Mouse (Mus musculus) neutrophil, adult 5-6 weeks (primary cell): ENCODE measurements around the gene Gm11983. TPM values are rescaled to one million over a fixed set of nuclear protein-coding genes. Genes with fewer than 3 reads are reported as not detected.
"Not testable (repeated sequence)": the region's sequence is repeated elsewhere in the genome, so short reads cannot be mapped to it uniquely, and the experiment has no call there.

Experiments used
- ATAC-seq: fragments of 151-379, 151-347 bp; 2 replicates; pipeline ENCODE4 v1.8.0; 2017; ENCODE audit warnings: mild to moderate bottlenecking, moderate TSS enrichment; ENCODE audit not compliant: insufficient number of reproducible peaks, poor library complexity, low FRiP score, severe bottlenecking; ENCODE audit errors: extremely low read depth
- total RNA-seq: library from RNA; stranded (forward); fragments of 200-1000 nt; gene quantifications from 2 replicates; pipeline ENCODE4 v1.2.3, GENCODE M21; 2017

The Gm11983 gene
- total RNA-seq, result not detected in 2 replicates

DNA sequence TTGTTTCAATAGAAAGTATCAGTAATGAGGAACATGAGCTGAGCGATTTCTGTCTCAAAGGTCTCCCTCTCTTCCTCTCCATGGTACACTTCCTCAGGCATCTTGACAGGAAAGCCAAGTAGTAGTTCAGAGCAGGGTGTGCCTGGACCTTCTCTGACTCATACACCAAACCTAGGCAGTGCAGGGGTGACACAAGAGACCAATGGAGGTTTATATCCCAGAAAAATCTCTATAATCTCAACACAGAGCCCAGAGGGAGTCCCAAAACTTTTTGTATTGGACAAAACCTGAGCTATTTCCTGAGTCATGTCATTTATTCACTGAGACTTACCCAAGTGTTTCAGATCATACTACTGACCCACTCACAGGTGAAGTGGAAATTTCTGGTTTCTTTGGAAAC, at the start of gene Gm11983:
Gene Gm11983 (minus strand): TSS at position 101 of the 400 bp plus-strand sequence.
- no peak for ATAC-seq

DNA sequence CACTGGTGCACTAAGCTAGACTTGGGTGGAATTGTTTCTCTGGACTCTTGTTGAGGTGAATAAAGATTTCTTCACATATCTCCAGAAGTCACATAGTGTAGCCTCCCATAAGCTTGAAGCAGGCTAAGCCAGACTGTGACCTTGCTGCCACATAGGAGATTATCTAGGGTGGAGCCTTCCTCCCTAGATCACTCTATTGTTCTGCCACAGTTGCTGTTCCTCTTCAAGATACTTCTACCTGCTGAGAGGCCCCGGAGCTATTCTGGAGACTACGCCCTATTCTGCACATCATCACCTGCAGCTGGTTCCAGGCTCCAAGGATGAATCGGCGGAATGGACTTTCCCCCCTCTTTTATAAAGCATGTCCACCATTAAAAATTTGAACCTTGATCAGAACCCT, 45.6 kb upstream of the Gm11983 start:
- ATAC-seq, result not testable (repeated sequence)

DNA sequence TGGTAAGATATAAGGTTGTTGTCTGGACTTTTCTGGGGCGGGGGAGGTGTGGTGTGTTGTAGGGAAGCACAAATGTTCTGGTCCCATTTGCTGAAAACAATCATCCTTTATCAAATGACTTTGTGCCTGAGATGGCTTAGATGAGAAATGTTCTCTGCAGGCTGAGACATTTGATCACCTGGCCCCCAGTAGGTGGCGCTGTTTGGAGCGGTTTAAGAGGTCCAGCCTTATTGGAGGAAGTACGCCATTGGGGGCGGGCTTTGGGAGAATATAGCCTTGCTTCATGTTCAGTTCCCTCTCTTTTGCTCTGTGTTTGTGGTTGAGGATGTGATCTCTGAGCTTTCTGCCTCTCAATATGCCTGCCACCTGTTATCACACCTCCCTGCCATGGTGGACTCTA, 44.2 kb upstream of the Gm11983 start:
- no peak for ATAC-seq

DNA sequence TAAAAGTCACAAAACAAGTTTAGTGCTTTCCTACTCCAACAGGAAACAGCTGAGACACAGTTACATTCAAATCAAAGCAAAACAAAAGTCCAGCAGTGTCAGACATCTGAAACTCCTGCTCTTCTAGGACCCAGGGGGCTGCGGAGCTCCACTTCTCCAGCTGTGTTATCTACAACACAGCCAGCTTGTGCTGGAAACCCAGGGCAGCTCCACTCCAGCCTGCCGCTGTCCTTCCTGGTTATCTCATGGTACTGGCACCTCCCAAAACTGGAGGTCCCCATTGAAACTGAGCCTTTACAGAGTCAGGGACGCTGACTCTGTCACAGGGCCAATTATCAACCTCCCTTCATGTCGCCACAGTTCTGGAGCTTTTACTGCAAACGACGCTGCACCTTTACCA, 40.3 kb upstream of the Gm11983 start:
- ATAC-seq, result no peak

DNA sequence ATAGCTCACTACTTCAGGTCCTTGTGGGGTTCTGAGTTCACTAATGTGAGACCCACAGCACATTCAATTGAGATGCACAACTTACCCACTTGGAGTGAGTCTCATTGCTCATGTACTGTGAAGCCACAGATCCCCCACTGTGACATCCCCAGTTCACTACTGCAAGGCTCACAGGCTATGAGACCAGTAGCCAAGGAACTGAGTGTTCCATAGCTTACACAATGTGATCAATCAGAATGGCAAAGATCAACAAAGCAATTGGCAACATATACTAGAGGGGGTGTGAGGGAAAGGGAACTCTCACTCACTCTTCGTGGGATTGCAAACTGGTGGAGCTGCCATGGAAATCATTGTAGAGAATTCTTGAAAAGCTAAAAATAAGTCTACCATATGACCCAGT, 33.5 kb upstream of the Gm11983 start:
- ATAC-seq, result no peak

DNA sequence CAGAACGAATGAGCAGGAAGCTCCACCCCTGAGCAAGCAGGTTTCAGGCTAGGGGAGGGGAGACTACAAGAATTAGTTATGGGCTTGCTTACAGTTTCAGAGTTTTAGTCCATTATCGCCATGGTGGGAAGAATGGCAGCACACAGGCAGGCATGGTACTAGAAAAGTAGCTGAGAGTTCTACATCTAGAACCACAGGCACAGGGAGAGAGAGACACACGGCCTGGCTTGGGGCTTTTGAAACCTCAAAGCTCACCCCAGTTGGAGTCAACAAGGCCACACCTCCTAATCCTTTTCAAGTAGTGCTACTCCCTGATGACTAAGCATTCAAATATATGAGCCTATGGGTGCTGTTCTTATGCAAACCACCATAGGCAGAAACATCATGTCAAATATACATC, 28.1 kb upstream of the Gm11983 start:
- no peak for ATAC-seq

DNA sequence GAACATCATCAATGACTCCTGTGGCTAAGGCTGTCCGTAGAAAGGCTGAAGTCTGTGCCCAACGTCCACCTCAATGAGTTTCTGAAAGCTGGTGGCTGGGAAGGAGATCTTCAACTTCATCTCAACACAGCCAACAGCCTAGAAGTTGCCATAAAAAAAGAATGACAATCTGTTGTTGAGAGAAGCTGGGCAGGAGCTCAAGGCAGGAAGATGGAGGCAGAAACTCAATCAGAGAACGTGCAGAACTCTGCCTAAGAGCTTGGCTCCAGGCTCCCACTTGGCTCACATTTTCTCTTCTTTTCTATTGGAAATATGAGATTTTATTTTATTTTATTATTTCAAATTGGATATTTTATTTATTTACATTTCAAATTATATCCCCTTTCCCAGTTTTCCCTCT, 24.7 kb upstream of the Gm11983 start:
- no peak for ATAC-seq

DNA sequence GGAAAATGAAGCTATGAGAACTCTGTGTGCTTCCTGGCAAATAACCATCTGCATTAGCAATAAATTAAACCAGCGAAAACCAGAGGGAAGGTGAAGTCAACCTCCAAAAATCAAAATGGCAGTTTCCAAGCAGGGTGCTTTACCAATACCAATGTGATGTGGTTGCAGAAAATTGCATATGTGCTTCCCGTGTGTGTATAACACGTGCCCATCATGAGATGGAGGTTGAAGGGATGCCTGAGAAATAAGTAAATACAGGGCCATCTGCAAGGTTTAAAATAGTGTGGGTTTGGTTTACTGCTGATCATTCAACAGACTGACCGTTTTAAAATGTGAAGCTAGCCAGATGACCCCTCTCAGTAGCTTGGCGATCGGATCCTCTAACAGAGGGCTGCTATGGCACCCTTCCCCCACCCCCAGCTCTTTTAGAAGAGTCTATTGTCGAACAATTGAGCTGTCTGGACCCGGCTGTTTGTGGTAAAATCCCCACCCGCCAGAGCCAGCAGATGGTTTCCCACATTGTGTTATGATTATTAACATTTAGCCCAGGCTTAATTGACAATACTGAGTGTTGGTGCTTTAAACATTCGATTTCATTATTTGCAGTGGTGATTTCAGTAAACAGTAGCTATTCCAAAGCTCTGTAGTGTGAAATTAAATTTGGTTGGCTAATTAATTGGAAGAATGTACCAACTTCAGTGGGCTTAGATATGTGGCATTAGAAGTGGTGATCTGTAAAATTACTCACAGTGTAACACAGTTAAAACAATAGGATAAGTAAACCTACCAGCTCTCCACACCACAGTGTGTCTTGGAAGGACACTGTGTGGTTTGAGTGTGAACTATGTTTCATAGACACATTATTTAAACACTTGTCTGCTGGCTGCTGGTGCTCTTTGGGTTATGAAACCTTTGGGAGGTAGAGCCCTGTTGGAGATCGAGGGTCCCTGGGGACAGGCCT, 22.7 kb upstream of the Gm11983 start:
- ATAC-seq, result no peak

DNA sequence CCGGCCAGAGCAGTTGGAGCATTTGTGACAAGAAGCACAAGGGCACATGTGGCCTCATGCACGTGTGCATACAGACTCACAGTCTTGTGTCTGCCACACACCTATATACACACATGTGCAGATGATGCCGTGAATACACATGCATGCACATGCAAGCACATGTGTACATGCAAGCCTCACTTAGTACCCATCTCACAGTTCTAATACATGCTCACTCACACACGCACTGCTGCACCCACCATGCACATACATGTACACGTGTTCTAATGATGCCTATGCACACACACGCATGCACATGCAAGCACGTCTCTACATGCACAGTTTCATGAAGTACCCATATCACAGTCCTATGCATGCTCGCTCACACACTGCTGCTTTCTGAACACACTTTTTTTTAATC, 21.6 kb upstream of the Gm11983 start:
- ATAC-seq, result no peak

DNA sequence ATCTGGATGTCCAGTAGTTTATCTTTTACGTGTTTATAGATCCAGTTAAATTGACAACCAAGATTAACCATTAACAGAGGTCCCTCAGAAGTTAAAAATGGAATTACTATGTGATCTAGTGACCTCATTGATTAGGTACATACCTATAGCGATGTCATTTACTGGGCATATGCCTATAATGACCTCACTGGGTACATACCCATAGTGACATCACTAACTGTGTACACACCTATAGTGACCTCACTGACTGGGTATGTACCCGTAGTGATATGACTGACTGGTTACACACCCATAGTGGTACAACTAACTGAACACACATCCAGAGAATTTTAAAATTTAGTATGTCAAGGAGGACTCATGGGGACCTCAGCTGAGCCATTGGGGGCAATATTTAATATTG, 18.5 kb upstream of the Gm11983 start:
- ATAC-seq, result no peak

DNA sequence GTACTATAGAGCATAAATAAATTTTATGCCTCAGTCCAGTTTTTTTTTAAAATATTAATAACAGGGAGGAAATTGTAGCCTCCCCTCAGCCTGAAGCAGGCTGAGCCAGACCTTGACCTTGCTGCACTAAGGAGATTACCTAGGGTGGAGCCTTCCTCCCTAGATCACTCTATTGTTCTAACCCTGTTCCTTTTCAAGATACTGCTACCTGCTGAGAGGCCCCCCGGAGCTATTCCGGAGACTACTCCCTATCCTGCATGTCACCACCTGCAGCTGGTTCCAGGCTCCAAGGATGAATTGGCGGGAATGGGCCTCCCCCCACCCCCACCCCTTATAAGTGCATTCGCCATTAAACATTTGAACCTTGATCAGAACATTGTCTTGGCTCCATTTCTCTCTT, 15.9 kb upstream of the Gm11983 start:
- not testable (repeated sequence) for ATAC-seq

DNA sequence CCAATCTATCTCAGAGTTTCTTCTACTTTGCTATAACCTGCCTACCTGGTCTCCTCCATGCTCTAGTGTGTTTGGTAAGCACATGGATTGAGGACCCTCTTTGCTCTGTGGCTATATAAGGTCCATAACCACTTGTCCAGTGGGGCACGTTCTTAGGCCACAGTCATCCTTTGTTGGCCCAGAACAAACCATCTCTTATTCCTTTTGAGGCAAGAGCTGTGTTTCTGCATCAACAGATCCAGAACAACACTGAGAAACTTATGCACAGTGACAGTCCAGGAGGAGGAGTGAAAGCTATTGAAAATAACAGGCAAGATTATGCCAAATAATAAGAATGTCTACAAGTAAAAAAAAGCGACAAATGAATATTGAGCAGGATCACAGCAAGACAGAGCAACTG, 6.4 kb upstream of the Gm11983 start:
- no peak for ATAC-seq

DNA sequence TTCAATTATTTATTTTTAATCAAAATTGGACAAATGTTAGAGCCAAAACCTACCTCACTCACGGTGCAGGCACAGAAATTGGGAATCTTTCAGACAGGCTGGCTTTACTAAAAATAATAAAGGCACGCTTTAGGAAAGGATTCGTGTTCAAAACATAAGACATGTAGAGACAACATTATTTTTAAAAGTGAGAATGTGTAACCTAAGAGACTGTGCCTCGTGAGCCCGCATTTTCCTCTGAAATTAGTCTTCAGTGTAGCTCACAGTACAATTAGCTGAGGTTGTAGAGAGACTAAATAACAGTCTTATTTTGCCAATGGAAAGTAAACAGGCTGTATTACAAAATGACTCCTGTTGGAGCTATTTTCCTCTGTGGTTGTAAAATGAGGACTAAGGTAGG, 4.7 kb upstream of the Gm11983 start:
- ATAC-seq, result no peak

DNA sequence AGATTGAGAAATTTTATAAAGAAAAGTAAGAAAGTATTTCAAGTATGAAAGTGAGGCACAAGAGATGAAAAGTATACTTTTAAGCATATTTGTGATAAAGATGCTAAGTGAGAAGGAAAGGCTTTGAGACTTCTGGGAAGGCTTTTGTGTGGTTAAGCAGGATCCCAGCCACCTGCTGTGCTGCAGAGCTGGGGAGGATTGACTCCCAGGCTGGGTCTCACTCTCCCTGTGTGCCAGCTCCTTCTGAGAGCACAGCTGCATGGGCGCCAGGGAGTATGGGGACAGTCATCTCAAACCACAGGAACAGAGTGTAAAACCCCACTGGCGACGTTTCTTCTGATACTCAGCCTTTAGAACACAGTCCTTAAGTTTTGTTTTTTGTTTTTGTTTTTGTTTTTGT, 3.3 kb upstream of the Gm11983 start:
- ATAC-seq, result no peak

DNA sequence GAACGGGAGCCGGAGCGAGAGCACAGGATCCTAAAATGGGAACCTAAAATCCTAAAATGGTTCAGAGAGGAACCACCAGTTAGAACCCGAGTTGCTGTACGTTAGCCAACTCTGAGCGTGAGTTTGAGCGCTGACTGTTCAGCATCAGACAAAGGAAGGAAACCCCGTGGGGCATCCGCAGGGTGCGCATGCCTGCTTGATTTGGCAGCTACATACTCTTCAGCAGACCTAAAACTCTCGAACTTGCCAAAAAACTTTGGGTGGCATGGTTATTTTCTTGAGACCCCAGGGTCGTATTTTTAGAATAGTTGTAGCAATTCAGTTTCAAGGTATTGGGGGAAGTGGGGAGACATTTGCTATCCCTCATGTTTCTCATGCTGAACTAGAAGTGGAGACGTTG, 2.8 kb downstream of the Gm11983 start:
- ATAC-seq, result no peak

DNA sequence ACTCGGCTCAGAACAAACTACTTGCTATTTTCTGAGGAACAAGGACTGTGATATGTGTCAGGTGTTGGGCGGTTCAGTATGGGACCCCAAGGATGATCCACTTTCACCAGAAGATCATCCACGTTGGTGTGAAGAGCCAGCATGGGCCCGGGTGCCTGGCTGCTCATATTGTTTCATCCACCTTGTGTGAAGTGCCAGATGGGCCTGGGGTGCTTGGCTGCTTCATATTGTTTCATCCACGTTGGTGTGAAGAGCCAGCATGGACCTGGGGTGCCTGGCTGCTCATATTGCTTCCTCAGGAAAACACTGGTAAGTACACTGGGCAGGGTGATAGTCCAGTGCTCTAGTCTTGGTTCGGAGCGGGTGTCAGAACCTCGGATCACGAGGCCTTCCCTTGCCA, 3.7 kb downstream of the Gm11983 start:
- no peak for ATAC-seq

DNA sequence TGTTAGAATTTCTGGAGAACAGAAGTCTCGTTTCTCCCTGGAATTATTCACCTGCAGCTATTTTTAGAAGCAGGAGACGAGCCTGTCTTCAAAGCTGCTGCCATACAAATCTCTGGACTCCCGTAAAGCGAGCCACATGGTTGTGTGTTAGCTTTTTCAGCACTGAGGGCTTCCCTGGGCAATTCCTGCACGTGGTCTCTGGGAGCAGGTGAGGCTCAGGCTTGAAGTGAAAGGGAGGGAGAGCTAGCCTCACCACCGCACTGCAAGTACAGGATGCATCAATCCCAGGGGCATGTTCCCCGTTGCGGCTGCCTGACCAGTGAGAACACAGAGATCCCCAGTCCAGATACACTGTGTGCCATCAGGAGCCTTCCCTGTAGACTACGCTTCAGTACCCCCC, 5.5 kb downstream of the Gm11983 start:
- no peak for ATAC-seq

DNA sequence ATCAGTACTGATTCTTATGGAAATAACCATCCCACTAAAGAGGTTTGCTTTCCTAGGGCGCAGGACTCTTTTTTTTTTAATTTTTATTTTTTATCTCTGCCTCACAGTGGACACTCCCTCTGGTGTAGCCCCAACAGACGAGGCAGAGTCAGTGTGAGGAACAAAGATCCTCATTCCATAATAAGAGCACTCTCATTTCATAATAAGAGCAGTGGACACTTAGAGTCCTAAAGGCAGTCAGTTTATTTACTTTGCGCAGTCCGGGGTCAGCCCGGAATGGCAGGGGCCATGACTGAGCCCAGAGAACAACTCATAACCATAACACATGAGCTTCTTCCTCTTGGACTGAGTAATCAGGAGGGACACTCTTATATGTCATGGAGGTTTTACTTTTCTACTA, 9.3 kb downstream of the Gm11983 start:
- ATAC-seq, result no peak

DNA sequence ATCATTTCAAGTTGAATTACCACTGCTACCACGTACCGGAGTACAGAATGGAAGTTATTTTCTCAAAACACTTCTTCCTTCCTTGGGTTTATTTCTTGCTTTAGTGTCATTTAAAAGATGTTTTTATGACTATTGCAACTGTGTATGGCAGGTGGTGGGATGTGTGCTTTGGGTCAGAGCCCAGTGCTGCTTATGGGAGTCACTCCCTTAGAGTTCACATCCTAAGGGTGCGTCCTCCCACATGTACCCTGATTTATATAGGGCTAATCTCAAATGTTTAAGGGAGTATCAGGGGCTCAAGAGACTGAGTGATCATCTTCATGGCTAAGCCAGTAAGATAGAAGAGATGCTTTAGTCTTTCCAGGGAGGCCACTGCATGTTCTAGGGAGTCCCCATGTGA, 11.3 kb downstream of the Gm11983 start:
- no peak for ATAC-seq

DNA sequence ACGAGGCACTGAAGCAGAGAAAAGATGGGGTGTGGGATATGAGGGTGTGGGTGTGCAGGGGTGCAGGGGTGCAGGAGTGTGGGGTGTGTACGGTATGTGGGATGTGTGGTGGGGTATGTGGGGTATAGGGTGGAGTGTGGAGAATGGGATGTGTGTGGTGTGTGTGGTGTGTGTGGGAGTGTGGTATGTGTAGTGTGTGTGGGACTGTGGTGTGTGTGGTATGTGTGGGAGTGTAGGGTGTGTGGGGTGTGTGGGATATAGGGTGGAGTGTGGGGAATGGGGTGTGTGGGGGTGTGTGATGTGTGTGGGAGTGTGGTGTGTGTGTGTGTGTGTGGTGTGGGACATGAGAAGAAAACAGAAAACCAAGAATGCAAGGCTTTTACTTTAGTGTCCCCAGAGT, 14.3 kb downstream of the Gm11983 start:
- ATAC-seq, result no peak

DNA sequence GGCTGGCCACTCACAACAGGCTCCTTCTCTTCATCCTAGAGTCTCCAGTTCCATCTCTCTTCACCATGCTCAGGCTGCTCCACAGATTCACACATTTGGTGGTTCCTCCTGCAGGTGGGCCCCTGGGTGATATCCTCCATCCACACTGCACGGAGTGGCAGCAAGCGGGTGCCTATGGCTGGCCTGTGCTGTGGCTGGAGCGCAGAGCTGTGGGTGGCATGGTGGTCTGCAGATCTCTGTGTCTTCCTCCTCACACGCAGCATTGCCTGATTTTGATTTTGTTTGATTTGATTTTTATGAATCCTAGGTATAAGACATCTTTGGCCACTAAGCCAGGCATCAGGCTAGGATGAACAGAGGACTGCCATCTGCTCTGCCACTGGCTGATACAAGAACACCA, 23.0 kb downstream of the Gm11983 start:
- no peak for ATAC-seq
